Mouse (Mus musculus) adrenal gland (tissue): ENCODE measurements at regions not wholly inside any gene's neighbourhood (a gene's known extent, or its start where the extent isn't known, plus 50 kb on each side); places are given as distances from the start of the nearest gene placed in this dataset.
"Not testable (repeated sequence)": the region's sequence is repeated elsewhere in the genome, so short reads cannot be mapped to it uniquely, and the experiment has no call there.

Source experiments
- intact Hi-C: fragments of 180-260 bp; cut with DNase I; formaldehyde crosslinking; loops from one replicate; pipeline ENCODE4 v1.15.1; 2025

DNA sequence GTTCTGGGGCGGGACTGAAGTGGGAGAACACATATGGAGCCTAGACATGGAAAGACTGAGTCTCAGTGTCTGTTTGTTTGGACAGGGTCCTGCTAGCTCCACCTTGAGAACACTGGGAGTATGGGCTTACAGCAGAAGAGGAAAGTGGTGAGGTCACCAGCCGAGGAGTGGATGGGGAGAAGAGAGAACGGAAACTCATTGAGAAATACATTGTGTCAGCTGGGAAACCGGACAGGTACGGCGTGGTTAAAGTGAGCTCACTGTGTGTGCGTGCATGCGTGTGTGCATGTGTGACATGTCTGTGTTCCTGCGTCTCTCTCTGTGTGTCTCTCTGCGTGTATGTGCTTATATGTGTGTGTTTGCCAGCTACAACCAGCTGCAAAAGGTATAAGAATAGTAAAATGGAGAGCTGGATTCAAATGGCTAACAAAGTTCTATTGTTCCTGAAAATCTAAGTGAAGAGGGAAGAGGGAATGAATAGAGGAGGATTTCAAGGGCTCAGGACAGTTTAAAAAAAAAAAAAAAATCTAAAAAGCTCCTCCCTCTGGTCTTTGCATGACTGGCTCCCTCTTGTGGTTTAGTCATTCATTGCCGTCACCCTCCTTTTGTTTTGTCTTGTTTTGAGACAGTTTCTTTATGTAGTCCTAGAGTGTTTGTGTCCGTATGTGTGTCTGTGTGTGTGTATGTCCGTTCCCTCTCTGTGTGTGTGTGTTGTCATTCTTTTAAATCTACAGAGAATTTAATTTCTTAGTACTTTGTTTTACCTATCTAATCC is 52.0 kb upstream of the Ak4 start:
- intact Hi-C loops: loop anchor here (2.0 to 5.0 kb wide), 2 partner anchors 18 to 200 kb away; no protein-coding TSS in a partner anchor

DNA sequence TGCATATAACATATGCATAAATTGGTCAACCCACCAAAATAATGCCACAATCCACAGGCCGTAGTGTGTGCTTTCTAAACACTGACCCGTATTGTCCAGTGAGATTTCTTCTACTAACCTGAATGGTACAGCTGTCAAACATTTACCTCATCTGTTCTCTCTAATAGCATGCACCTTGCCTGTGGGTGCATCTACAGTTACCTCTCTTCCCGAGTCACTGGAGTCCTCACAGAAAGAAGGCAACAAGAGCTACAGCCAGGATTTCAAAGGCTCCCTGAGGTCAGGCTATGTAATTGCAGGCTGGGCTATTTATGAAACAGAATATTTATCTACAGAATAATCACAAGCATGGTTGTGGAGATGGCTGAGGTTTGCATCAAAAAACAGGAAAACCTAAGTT is 53.8 kb upstream of the Ak4 start:
- intact Hi-C loops: loop anchor here (5.0 kb wide), 1 partner anchor 198 kb away; no protein-coding TSS in a partner anchor

DNA sequence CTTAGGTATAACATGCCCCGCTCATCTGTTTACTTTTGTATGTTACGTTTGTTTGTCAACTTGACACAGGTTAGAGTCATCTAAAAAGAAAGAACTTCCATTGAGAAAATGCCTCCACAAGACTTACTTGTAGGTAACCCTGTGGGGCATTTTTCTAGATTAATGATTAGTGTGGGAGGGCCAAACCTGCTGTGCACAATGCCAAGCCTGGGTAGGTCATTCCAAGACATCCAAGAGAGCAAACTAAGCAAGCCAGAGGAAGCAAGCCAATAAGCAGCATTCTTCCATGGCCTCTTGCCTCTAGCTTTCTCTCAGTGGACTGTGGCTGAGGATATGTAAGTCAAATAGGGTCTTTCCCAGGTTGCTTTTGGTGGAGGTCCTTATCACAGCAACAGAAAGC is 54.4 kb upstream of the Ak4 start:
- intact Hi-C loops: loop anchor here (5.0 kb wide), 1 partner anchor 197 kb away; no protein-coding TSS in a partner anchor

DNA sequence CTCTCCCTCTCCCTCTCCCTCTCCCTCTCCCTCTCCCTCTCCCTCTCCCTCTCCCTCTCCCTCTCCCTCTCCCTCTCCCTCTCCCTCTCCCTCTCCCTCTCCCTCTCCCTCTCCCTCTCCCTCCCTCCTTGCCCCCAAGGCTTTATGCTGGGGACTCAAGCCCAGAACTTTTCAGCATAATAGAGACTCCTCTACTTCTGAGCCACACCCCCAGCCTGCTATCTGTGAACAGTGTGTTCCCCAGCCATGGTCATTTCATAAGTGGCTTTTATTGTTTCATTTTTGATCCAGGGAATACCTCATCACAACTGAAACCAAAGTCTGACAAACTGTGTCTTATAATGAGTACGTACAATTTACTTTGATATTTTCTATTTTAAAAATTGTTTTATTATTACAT is 55.8 kb upstream of the Ak4 start:
- intact Hi-C loops: not testable (repeated sequence)

DNA sequence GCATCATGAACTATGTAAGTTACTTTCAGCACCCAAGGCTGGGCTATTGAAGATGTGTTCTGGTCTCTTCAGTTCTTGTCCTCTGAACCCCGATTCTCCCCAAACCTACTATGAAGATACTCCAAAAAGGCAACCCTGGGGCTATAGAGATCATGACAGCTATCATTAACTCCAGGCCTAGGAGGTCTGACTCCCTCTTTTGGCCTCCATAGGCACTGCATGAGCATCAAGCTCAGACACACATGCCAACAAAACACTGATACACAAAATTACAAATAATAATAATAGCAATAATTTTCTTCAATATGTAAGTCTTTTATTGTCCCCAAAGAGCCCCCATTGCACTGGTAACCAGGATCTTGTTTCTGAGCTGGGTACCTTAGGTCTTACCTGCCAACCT is 57.3 kb upstream of the Ak4 start:
- intact Hi-C loops: no loop called here

DNA sequence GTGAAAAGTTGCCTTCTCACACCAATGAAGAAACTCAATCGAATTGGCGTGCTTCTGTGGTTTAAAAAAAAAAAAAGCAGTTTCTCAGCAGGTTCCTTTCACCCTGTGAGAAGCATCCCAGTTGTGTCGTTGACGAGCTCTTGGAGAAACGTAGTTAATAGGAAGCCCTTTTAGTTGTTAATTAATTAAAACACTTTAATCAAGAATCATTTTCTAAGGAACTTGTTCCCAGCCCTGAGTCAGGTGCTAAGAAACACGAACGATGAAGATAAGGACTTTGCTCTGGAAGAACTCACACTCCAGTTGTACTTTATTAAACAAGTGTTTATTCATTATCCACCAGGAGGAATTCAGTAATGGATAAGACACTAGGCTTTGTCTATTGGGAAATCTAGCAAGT is 58.8 kb upstream of the Ak4 start:
- intact Hi-C loops: no loop called here

DNA sequence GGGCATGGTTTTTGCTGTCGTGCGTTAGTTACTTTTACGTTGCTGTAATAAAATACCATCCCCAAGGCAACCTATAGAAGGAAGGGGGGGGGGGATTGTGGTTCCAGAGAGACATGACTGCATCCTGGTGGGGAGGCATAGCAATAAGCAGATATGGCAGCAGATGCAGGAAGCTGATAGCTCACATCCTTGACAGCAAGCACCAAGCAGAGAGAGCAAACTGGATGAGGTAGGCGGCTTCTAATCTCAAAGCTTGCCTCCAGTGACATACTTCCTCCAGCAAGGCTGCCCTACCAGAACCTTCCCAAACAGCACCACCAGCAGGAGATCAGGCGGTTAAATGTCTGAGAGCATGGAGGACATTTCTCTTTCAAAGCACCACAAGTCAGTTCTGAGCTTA is 60.0 kb upstream of the Ak4 start:
- intact Hi-C loops: no loop called here

DNA sequence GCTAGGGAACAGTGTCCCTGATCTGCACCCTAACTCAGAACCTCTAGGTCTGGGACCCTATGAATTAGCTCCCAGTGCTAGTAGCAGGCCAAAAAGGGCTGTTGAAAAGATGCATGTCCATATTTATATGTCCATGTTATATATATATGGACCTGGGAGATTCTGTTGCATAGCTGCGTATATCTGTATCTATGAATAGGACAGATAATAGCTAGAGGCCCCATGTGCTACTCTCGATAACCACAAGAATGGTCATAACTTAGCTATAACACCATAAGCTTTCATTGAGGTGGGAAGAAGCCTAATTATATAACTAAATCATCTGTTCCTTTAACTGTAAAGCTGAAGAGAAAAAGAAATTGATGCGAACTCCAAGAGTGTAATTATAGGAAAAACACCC is 60.6 kb upstream of the Ak4 start:
- intact Hi-C loops: no loop called here

DNA sequence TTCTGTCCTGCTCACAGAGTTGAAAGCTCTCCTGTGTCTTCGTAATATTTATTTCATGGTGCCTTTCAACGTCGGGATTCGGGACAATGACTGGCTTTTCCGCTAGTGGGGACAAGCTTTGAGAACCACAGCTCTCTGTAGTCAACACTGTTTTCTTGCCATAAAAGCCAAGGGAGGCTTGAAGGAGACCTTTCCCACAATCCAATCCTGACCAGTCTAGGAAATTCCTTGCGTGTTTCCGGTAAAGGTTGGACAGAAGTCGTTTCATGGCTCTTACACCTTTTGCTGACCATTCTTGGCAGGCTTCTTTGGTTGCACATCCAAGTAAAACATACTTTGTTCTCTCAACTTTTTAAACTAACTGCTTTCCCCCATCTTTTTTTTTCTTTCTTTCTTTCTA is 61.2 kb upstream of the Ak4 start:
- intact Hi-C loops: no loop called here

DNA sequence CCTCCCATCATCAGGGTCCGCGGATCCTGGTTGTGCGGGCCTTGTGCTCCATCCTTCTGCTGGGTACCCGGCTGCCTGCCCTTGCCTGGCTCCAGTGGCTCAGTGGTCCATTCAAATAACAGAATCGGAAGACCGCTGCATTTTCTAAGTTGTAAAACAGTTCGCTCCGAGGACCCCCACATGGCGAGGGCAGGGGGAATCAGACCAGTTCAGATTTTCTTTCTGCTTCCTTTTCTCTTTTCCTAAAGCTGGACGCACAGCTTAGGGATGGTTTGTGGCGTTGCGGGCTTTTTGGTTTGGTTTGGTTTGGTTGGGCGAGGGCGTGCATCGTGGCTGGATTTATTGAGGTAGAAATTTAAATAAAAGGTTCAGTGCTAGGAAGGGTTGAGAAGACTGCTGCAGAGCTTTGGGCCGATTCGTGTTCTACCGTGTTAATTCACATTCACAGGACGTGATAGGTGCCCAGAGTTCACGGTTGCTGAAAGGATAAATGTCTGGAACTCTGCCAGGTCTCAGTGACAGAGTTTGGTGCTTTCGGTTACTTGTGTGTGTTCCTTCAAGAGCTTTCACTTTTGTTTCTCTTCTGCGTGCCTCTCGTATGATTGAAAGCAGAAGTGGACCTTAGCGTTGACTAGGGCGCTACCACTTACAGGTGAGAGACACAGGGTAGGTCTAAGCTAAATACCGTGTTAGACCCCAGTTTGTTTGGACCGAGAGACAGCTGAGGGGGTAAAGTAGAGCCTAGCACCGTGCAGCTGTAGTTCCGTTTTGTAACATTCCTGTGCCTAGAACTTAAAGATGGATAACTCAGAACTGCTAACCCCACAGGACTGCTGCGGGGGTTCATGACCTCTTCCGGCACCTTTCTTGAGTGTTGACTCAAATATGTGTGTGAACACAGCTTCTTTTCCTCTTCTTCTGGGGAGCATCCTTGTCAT is 61.9 kb upstream of the Ak4 start:
- intact Hi-C loops: no loop called here

DNA sequence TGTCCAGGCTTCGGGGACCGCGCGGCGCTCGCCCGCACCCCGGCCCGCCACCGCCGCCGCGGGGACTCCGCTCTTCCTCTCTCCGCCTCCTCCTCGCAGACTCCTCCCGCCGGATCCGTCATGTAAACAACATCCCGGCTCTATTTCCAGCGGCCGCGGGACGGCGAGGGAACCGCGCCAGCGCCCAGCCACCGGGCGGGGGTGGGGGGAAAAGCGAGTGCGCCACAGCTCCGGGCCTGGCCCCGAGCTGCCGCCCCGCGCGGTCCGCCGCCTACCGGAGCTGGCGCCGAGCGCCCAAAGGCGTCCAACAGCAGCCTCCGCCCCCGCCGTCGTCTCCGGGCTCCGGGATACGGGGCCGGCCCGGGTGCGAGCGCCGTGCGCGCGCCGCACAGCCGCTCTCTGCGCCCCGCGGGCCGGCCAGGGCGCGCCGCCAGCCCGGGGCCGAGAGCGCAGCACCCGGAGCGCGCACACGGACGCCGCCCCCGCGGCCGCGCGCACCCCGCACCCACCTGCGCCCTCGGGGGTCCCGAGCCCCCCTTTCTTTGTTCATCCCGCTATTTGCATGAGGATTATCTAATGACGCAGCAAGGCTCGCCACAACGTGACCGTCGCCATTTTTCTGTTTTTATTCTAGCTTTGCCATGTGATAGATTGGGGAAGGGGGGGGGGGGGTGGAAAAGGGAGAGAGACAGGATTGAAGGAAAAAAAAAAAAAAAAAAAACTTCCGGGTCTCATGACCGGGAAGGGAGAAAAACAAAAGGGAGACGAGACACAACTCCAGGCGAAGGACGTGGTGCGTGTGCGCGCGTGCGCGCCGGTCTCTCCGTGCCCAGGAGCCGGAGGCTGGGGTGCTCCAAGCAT is 62.8 kb upstream of the Ak4 start:
- intact Hi-C loops: no loop called here

DNA sequence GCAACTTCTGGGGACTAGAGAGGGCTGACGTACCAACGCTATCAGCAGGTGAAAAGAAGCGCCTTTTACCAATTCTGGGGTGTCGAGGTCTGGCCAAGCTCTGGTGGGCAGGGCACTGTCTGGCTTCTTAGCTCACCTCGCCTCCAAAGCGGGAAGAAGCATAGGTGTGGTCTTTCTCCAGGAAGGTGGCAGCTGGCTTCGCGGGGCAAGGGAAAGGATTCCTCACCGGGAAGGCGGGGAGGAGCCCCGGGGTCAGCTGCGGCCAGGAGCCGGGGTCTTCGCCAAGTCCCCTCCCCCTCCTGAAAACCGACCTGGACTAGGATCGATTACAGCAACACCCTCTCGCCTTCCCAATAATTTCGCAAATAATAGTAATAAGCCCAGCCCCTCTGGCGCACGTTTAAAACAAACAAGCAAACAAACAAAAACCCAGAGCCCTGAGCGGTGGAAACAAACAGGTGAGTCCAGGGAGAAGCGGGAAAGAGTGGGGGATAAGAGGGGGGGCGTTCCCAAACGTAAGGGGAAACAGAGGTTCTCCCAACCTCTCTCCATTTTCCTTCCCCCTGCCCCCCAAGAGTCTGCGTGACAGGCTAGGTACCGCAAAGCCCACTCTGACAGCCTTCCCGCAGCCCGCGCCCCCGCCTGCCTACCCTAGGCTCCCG is 63.5 kb upstream of the Ak4 start:
- intact Hi-C loops: no loop called here

DNA sequence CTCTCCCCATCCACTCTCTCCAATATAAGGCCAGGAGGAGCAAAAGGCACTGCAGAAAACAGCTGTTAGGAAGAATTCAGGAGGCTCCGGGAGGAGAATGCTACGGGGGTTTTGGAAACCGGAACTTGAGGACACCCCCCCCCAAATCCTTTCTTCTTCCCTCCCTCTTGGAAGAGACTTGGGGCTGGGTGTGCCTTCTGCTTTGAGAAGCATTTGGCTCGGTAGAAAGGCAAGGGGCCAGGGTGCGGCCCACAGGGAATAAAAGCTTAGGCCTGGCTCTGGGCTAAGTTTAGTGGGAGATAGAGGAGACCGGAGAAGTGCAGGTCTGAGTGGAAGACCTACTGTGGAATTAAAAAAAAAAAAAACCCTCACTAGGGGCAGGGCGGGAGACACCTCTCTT is 64.1 kb upstream of the Ak4 start:
- intact Hi-C loops: no loop called here

DNA sequence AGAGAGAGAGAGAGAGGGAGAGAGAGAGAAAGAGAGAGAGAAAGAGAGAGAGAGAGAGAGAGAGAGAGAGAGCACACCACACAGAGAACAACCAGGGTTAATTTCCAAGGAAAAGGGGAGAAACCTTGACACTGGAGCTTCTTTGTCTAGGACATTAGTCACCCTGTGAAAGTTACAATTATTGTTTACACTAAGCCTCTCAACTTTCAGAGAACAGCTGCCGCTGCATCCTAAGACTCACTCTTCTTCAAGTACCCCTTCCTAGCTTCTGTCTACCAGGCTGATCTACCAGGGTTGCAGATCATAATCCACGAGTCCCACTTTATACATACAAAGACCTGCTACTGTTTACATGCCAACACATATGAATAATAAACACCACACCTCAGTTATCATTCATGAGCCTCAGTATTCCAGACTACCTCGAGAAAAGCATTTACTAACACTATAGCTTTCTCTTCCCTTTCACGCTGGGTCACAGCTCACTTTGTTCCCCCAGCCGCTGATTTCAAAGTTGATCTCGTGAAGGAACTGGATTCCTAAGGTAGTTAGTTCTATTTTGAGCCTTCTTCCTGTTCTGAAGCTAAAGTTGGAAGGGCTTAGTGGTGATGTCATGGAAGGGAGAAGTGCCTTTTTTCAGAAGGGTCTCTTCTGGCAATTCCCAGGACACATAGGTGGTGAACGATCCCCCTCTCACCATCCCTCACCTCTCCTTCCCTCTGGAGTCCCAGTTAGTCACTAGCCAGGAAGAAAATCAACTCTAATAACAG is 64.8 kb upstream of the Ak4 start:
- intact Hi-C loops: no loop called here

DNA sequence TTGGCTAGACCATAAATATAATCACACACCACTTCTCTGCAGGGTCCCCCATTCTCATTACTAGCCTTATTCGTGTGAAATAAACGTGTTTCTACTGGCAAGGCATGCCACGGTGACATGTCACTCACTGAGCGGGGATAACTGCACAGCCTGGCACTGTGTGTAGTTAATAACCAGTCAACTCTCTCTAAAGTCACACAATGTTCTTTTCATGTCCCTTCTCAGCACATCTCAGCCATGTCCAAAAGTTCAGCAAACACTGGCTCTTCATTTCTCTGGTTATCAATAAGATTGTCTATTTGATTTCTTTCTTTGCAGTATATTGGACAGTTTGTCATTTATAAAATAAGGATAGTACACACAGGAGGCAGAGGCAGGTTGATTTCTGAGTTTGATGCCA is 66.9 kb upstream of the Ak4 start:
- intact Hi-C loops: no loop called here

DNA sequence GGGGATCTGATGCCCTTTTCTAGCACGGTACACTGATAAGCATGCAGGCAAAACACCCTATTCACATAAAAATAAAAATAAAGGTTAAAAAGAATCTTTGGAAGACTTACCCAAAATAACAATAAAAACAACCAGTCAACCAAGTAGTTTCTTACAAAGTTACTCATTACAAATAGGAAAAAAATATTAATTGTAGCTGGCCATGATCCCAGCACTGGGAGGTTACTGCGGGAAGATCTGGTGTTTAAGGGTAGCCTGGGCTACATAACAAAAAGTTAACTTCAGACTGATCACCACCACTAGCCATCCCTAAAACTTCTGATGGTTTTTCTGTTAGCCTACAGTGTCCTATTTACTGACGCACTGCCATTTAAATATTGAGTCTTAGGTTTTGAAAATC is 67.4 kb upstream of the Ak4 start:
- intact Hi-C loops: no loop called here

DNA sequence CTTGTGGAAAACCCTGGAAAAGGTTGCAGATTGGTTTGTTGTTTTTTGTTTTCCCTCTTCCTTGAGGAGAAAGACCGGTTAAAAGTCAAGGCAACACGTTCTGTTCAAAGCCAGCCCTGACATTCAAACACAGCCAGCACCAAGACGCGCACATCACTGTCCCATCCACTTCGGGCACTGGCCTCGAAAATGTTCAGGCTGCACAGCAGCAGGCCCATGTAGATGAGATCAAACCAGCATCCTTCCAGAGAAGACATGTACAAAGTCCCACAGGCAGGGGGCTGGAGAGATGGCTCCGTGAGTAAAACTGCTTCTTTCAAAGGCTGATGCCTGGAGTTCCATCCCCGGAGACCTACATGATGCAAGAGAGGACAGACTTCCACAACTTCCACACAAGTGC is 68.4 kb upstream of the Ak4 start:
- intact Hi-C loops: no loop called here

DNA sequence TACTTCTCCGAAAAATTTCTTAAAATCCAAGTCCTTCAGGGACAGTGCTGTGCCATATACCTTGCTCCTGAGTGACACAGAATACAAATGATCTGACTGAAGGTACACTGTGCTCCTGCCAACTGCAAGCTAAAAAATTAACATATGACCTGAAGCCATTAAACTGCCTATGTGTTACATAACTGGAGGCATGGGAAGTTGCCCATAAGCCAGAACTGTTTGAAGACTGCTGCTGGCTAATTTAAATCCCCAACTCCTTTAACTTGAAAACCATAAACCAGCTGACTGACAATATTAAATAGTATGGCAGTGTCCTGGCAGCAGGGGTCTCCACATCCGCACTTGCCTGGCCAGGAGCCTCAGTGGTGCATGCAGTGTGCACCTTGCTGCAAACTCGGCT is 68.9 kb upstream of the Ak4 start:
- intact Hi-C loops: no loop called here

DNA sequence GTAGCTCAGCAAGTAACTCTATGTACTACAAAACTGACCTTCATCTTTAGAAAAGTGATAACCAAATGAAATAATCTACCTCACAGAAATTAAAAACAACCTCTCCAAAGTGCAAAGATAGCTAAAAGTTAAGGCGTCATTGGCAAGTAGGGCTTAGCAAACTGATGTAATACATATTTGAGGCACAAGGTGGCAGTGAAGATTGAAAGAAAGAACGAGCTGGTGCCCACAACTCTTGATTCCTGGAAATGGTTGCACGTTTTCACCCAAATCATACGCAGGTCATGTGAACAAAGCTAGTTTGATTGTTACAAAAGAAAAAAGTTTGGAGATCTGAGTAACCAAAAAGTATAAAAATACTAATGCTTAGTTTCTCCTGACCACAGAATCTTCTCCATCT is 69.7 kb upstream of the Ak4 start:
- intact Hi-C loops: loop anchor here (2.0 kb wide), 1 partner anchor 17 kb away; no protein-coding TSS in a partner anchor

DNA sequence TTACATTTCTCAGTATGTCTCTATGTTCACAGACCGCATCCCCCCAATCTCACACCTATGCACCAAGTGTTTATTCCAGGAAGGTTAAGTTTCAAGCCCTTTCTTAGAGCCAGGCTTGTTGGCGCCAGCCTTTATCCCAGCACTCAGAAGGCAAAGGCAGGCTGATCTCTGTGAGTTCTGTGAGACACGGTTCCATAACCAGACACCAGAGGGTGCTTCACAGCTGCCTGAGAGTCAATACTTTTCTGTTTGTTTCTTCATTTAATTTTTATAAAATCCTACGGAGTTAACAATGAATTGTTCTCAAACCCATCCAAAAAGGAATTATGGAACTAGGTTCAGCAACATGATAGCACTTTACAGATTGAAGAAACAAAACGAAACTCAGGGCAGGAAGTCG is 71.8 kb upstream of the Ak4 start:
- intact Hi-C loops: no loop called here
